Mouse (Mus musculus): Measurements from ENCODE around the gene Lect2. TPM values are rescaled to one million over a fixed set of nuclear protein-coding genes. Genes with fewer than 3 reads are reported as not detected.

Lect2 gene
- polyA plus RNA-seq, 1 experiment: not detected

DNA sequence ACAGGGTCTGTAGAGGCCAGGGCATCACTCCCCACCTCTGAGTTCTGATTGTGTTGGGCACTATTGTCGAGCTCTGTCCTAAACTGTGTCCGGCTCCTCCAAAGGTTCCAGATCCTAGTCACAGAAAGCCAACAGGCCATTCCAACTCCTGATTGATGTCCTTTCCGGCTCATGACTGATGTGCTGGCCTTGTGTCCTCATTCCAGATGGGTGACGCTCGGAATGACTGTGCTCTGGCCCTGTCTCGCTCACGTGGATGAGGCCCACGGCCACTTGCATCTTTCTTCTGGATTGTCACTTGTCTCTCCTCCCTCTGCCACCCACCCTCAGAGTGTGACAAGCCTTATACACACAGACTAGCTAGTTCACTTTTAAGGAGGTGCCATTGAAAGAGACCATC is 42.9 kb upstream of the Lect2 start:
- H3ac ChIP-seq (ENCODE audit: control insufficient read depth, insufficient read length, low read depth): no peak overlapping the region
- H3K4me3 ChIP-seq (ENCODE audit: insufficient read depth, poor library complexity, severe bottlenecking): no peak overlapping the region
- H3K79me3 ChIP-seq (ENCODE audit: low read depth): no peaks in the 10 kb centered on the region
- no peak for TF ChIP-seq MYOG (IDR thresholded peaks at IDR 0.05; ENCODE audit: control insufficient read depth, extremely low read depth, insufficient read length)
- no peak for TF ChIP-seq USF1 (IDR thresholded peaks at IDR 0.05; ENCODE audit: low read depth)
- TF ChIP-seq FOSL1 (IDR thresholded peaks at IDR 0.05; ENCODE audit: insufficient read depth, low read length, poor library complexity, severe bottlenecking): no peak
- no peak for TF ChIP-seq MAX (IDR thresholded peaks at IDR 0.05)
- no peak for TF ChIP-seq MYOD1 (IDR thresholded peaks at IDR 0.05; ENCODE audit: control insufficient read depth, insufficient read length, low read depth)
- no peak for TF ChIP-seq CTCF (IDR thresholded peaks at IDR 0.05; ENCODE audit: control insufficient read depth, insufficient read depth, insufficient read length)
- TF ChIP-seq CEBPB (IDR thresholded peaks at IDR 0.05; ENCODE audit: low read depth): no peak
- no peaks in the 10 kb centered on the region for H3K79me2 ChIP-seq (ENCODE audit: control insufficient read depth, insufficient read depth)
- no peaks in the 10 kb centered on the region for H3K36me3 ChIP-seq (ENCODE audit: control insufficient read depth, insufficient read depth)
- no peaks in the 10 kb centered on the region for H3K27me3 ChIP-seq (ENCODE audit: control insufficient read depth, insufficient read depth, insufficient read length)

DNA sequence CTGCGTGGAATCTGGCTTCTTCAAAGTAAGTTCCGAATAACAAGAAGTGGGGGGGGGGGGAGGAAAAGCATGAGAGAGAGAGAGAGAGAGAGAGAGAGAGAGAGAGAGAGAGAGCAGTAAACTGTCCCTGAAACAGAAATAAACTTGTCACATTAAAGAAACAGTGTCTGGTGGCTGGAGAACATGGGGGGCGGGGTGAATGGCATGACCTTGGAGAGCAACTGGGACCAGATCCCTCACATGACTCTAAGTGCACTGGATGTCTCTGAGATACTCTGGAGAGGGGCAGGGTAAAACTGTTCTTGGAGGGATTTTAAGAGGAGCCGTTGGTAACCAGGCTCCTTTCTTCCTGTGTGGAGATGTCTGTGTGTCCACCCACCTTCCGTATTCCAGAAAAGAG is 41.9 kb upstream of the Lect2 start:
- Histone ChIP-seq H3K79me2 (ENCODE audit: control insufficient read depth, insufficient read depth) (no peaks in the 10 kb centered on the region), H3K27me3 (ENCODE audit: control insufficient read depth, insufficient read depth, insufficient read length) (no peaks in the 10 kb centered on the region), H3K36me3 (ENCODE audit: control insufficient read depth, insufficient read depth) (no peaks in the 10 kb centered on the region), H3K79me3 (ENCODE audit: low read depth) (no peaks in the 10 kb centered on the region), H3K4me3 (ENCODE audit: insufficient read depth, poor library complexity, severe bottlenecking) (no peak overlapping the region), H3ac (ENCODE audit: control insufficient read depth, insufficient read length, low read depth) (no peak overlapping the region)
- TF ChIP-seq CEBPB (IDR thresholded peaks at IDR 0.05; ENCODE audit: low read depth) (no peak), CTCF (IDR thresholded peaks at IDR 0.05; ENCODE audit: control insufficient read depth, insufficient read depth, insufficient read length) (no peak), MYOD1 (IDR thresholded peaks at IDR 0.05; ENCODE audit: control insufficient read depth, insufficient read length, low read depth) (no peak), MYOG (IDR thresholded peaks at IDR 0.05; ENCODE audit: control insufficient read depth, extremely low read depth, insufficient read length) (no peak), MAX (IDR thresholded peaks at IDR 0.05) (no peak), USF1 (IDR thresholded peaks at IDR 0.05; ENCODE audit: low read depth) (no peak), FOSL1 (IDR thresholded peaks at IDR 0.05; ENCODE audit: insufficient read depth, low read length, poor library complexity, severe bottlenecking) (no peak)

DNA sequence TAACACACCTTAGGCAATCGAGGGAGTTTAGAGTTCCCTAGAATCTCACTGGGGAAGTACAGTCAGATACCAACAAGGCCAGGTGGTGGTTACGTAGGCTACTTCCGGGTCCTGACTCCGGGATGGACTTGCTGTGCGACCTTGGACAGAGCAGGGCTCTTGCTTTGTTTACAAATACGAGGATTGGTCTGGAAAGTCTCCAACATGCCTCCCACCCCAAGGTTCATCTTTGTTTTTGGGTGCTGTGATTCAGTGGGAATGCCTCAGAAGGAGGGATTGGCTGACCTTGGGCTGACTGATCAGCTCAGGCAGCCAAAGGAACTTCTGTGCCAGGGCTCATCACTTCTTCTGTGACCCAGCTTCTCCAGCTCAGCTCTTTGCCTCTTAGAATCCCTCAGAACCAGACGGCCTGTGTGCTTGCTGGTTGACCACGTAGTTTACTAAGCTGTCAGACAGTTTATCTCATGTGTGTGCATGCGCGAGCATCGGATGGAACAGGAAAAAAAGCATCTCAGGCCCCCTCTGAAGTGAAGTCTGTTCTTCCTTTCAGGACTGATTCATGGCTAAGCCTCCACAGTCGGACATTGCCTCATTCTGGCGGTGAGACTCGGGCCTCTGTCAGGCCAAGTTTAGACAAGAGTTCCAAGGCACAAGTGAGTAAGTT is 40.3 kb upstream of the Lect2 start:
- Histone ChIP-seq H3K36me3 (ENCODE audit: control insufficient read depth, insufficient read depth) (no peaks in the 10 kb centered on the region), H3ac (ENCODE audit: control insufficient read depth, insufficient read length, low read depth) (no peak overlapping the region), H3K27me3 (ENCODE audit: control insufficient read depth, insufficient read depth, insufficient read length) (no peaks in the 10 kb centered on the region), H3K4me3 (ENCODE audit: insufficient read depth, poor library complexity, severe bottlenecking) (no peak overlapping the region), H3K79me2 (ENCODE audit: control insufficient read depth, insufficient read depth) (no peaks in the 10 kb centered on the region), H3K79me3 (ENCODE audit: low read depth) (no peaks in the 10 kb centered on the region)
- TF ChIP-seq USF1 (IDR thresholded peaks at IDR 0.05; ENCODE audit: low read depth) (no peak), CTCF (IDR thresholded peaks at IDR 0.05; ENCODE audit: control insufficient read depth, insufficient read depth, insufficient read length) (no peak), MYOG (IDR thresholded peaks at IDR 0.05; ENCODE audit: control insufficient read depth, extremely low read depth, insufficient read length) (no peak)

DNA sequence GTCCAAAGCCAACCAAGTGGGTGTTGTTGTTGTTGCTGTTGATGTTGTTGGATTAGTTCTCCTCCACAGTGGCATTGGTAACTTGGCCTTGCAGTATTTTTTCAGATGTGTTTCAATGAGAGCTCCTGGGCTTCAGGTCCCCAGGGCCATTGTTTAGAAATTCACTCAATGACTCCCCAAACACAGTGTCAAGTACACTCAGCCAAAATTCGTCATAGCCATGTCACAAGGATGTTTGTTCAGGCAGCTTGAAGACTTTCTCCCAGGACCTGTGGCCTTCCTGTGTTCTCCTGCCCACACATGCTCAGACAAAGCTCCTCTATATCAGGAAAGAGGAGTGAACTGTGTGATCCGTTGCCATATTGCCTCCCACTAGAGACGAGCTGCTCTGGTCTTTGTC is 37.7 kb upstream of the Lect2 start:
- TF ChIP-seq CEBPB (IDR thresholded peaks at IDR 0.05; ENCODE audit: low read depth): no peak
- TF ChIP-seq USF1 (IDR thresholded peaks at IDR 0.05; ENCODE audit: low read depth): no peak
- TF ChIP-seq MYOG (IDR thresholded peaks at IDR 0.05; ENCODE audit: control insufficient read depth, extremely low read depth, insufficient read length): no peak
- no peak for TF ChIP-seq MAX (IDR thresholded peaks at IDR 0.05)
- no peak for TF ChIP-seq CTCF (IDR thresholded peaks at IDR 0.05; ENCODE audit: control insufficient read depth, insufficient read depth, insufficient read length)
- TF ChIP-seq FOSL1 (IDR thresholded peaks at IDR 0.05; ENCODE audit: insufficient read depth, low read length, poor library complexity, severe bottlenecking): no peak
- no peak for TF ChIP-seq MYOD1 (IDR thresholded peaks at IDR 0.05; ENCODE audit: control insufficient read depth, insufficient read length, low read depth)
- Histone ChIP-seq H3K4me3 (ENCODE audit: insufficient read depth, poor library complexity, severe bottlenecking) (no peak overlapping the region), H3K79me2 (ENCODE audit: control insufficient read depth, insufficient read depth) (no peaks in the 10 kb centered on the region), H3K79me3 (ENCODE audit: low read depth) (no peaks in the 10 kb centered on the region), H3ac (ENCODE audit: control insufficient read depth, insufficient read length, low read depth) (no peak overlapping the region), H3K36me3 (ENCODE audit: control insufficient read depth, insufficient read depth) (no peaks in the 10 kb centered on the region), H3K27me3 (ENCODE audit: control insufficient read depth, insufficient read depth, insufficient read length) (no peaks in the 10 kb centered on the region)

DNA sequence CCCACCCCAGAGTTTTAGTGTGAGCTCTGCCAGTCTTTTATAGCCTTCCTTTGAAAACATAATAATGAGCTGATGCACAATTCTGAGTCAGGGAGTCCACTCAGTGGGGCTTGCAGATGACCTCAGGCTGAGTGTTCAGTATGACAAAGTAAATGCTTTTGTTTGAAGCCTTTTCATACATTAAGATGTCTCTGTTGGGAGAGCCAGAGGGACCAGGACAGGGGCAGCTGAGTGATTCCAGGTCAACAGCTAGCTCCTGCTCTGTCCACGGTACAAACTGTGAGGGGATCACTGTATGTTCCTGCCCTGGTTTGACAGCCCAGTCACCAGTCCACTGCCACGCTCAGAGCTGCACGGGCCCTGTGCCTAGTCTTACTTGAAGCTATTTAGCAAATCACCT is 34.4 kb upstream of the Lect2 start:
- Histone ChIP-seq H3K79me2 (ENCODE audit: control insufficient read depth, insufficient read depth) (no peaks in the 10 kb centered on the region), H3K79me3 (ENCODE audit: low read depth) (no peaks in the 10 kb centered on the region), H3K27me3 (ENCODE audit: control insufficient read depth, insufficient read depth, insufficient read length) (no peaks in the 10 kb centered on the region), H3ac (ENCODE audit: control insufficient read depth, insufficient read length, low read depth) (peak overlapping the region; percentile 65), H3K36me3 (ENCODE audit: control insufficient read depth, insufficient read depth) (no peaks in the 10 kb centered on the region), H3K4me3 (ENCODE audit: insufficient read depth, poor library complexity, severe bottlenecking) (no peak overlapping the region)
- TF ChIP-seq CEBPB (IDR thresholded peaks at IDR 0.05; ENCODE audit: low read depth) (no peak), CTCF (IDR thresholded peaks at IDR 0.05; ENCODE audit: control insufficient read depth, insufficient read depth, insufficient read length) (no peak), MAX (IDR thresholded peaks at IDR 0.05) (no peak), MYOG (IDR thresholded peaks at IDR 0.05; ENCODE audit: control insufficient read depth, extremely low read depth, insufficient read length) (no peak), FOSL1 (IDR thresholded peaks at IDR 0.05; ENCODE audit: insufficient read depth, low read length, poor library complexity, severe bottlenecking) (no peak), MYOD1 (IDR thresholded peaks at IDR 0.05; ENCODE audit: control insufficient read depth, insufficient read length, low read depth) (no peak), USF1 (IDR thresholded peaks at IDR 0.05; ENCODE audit: low read depth) (no peak)

DNA sequence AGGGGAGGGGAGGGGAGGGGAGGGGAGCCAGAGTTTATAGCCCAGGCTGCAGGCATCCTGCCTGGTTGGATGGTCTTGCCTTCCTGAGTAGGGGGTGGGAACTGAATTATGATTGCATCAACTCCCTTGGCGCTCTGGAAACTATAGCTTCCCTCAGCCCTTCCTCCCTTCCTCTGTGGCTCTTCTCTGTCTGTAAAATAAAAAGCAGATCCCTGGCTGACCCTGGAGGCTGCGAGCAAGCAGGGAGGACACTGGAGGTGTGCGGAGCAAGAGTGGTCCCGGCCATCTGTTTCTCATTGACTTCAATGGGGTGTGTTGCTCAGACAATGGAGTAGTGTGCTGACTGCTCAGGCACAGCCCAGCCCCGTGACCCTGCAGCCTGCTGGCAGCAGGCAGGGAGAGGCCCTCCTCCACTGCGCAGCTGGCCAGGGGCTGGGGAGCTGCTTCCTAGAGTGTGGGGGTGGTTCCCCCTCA is 33.7 kb upstream of the Lect2 start:
- H3K79me3 ChIP-seq (ENCODE audit: low read depth): no peaks in the 10 kb centered on the region
- H3ac ChIP-seq (ENCODE audit: control insufficient read depth, insufficient read length, low read depth): peak overlapping the region; percentile 38
- no peaks in the 10 kb centered on the region for H3K79me2 ChIP-seq (ENCODE audit: control insufficient read depth, insufficient read depth)
- no peak for TF ChIP-seq CTCF (IDR thresholded peaks at IDR 0.05; ENCODE audit: control insufficient read depth, insufficient read depth, insufficient read length)
- peak; percentile 49 for TF ChIP-seq USF1 (IDR thresholded peaks at IDR 0.05; ENCODE audit: low read depth)
- no peak for TF ChIP-seq MYOG (IDR thresholded peaks at IDR 0.05; ENCODE audit: control insufficient read depth, extremely low read depth, insufficient read length)
- TF ChIP-seq MAX (IDR thresholded peaks at IDR 0.05): peak; percentile 32
- TF ChIP-seq MYOD1 (IDR thresholded peaks at IDR 0.05; ENCODE audit: control insufficient read depth, insufficient read length, low read depth): peak; percentile 77
- TF ChIP-seq FOSL1 (IDR thresholded peaks at IDR 0.05; ENCODE audit: insufficient read depth, low read length, poor library complexity, severe bottlenecking): no peak
- no peaks in the 10 kb centered on the region for H3K27me3 ChIP-seq (ENCODE audit: control insufficient read depth, insufficient read depth, insufficient read length)
- no peak overlapping the region for H3K4me3 ChIP-seq (ENCODE audit: insufficient read depth, poor library complexity, severe bottlenecking)
- no peaks in the 10 kb centered on the region for H3K36me3 ChIP-seq (ENCODE audit: control insufficient read depth, insufficient read depth)

All from C2C12 (cell line).